Mouse (Mus musculus) limb, embryonic 12.5 days (tissue): ENCODE results near the gene Ica1. TPM values are rescaled to one million over a fixed set of nuclear protein-coding genes. Genes with fewer than 3 reads are reported as not detected.
A peak's percentile ranks its signal among the peaks of the same experiment; 100 is the strongest.

Experiments
- ATAC-seq: fragments of 200-750 bp; cut with Nextera tagmentation; 2 replicates; pipeline ENCODE4 v1.8.0; 2017; ENCODE audit warnings: low read depth, moderate TSS enrichment; ENCODE audit not compliant: insufficient number of reproducible peaks, insufficient read depth, low FRiP score, low TSS enrichment
- H3K27ac ChIP-seq: fragments of 300-500 bp; sonication (generic); 2 replicates; pipeline ENCODE4 v1.5.1; 2016; ENCODE audit warnings: mild to moderate bottlenecking, moderate library complexity
- H3K27me3 ChIP-seq: fragments of 300-500 bp; sonication (generic); 2 replicates; pipeline ENCODE4 v1.6.1; 2016; ENCODE audit warnings: mild to moderate bottlenecking, moderate library complexity
- H3K36me3 ChIP-seq: fragments of 300-500 bp; sonication (generic); 2 replicates; pipeline ENCODE4 v1.6.1; 2016; ENCODE audit warnings: mild to moderate bottlenecking, moderate library complexity
- H3K4me1 ChIP-seq: fragments of 300-500 bp; sonication (generic); replicated peaks from 2 replicates; pipeline ENCODE4 v1.6.1; 2016
- H3K4me2 ChIP-seq: fragments of 300-500 bp; sonication (generic); 2 replicates; pipeline ENCODE4 v1.6.1; 2016; ENCODE audit warnings: mild to moderate bottlenecking, moderate library complexity
- H3K4me3 ChIP-seq: fragments of 300-500 bp; sonication (generic); replicated peaks from 2 replicates; pipeline ENCODE4 v1.5.1; 2016; ENCODE audit warnings: mild to moderate bottlenecking
- H3K9ac ChIP-seq: fragments of 300-500 bp; sonication (generic); replicated peaks from 2 replicates; pipeline ENCODE4 v1.6.1; 2016; ENCODE audit warnings: mild to moderate bottlenecking, moderate library complexity
- H3K9me3 ChIP-seq: fragments of 300-500 bp; sonication (generic); 2 replicates; pipeline ENCODE4 v1.6.1; 2016; ENCODE audit warnings: mild to moderate bottlenecking, moderate library complexity
- WGBS: fragments of 180-500 bp; shearing (Covaris S2); methylation state at CpG from one replicate; pipeline ENCODE4 v1.1.7; 2016; 5-methylcytosine and 5-hydroxymethylcytosine counted together
- polyA plus RNA-seq: library from polyadenylated mRNA; unstranded; fragments of >200 nt; fragmentation: Nextera tagmentation; extraction: Ambion mirVana; gene quantifications from 2 replicates; pipeline ENCODE4 v1.2.1, GENCODE M21; 2016

Gene Ica1
- polyA plus RNA-seq, 1 experiment from 2014 or later = 18.8 TPM

DNA sequence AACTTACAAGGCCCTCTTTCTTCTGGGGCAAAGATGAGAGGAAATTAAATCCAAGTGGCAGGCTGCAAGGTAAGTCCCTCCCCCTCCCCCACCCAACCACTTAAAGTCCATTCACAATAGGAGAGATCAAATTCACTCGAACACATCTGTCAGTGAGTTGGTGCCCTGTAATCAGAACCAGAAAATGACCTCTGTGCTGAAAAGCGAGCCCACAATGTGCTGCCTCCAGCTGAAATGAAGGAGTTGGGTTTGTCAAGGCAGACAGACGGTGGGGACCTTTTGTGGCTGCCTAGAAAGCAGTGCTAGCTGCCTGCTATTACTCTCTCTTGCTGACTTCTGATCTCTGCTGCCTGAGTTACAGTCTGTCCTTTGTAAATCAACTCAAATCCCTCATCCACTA, 35.8 kb downstream of the Ica1 start:
- Histone ChIP-seq H3K4me3 (no peak overlapping the region), H3K4me1 (peaks cover 15% of the 10 kb centered on the region), H3K36me3 (no peaks in the 10 kb centered on the region), H3K9ac (no peak overlapping the region), H3K9me3 (no peaks in the 10 kb centered on the region), H3K4me2 (no peak overlapping the region), H3K27ac (peak overlapping the region; percentile 84), H3K27me3 (no peaks in the 10 kb centered on the region)
- ATAC-seq = no peak; the same call in 1 of the 2 replicates
- 5% methylated on average over 3 of the region's 3 CpGs for WGBS

- H3K9me3 ChIP-seq = no peaks in the 10 kb centered on the region
- peak overlapping the region; percentile 84 for H3K27ac ChIP-seq
- H3K4me1 ChIP-seq = peaks cover 15% of the 10 kb centered on the region
- no peaks in the 10 kb centered on the region for H3K36me3 ChIP-seq
- ATAC-seq = no peak
- H3K4me2 ChIP-seq = no peak overlapping the region
- no peak overlapping the region for H3K4me3 ChIP-seq
- no peak overlapping the region for H3K9ac ChIP-seq
- no peaks in the 10 kb centered on the region for H3K27me3 ChIP-seq
- WGBS = 22% methylated on average over 1 of the region's 1 CpGs
These were observed 36.6 kb downstream of the Ica1 start for GRCm38 (mm10) chr6:8741659-8742058.

DNA sequence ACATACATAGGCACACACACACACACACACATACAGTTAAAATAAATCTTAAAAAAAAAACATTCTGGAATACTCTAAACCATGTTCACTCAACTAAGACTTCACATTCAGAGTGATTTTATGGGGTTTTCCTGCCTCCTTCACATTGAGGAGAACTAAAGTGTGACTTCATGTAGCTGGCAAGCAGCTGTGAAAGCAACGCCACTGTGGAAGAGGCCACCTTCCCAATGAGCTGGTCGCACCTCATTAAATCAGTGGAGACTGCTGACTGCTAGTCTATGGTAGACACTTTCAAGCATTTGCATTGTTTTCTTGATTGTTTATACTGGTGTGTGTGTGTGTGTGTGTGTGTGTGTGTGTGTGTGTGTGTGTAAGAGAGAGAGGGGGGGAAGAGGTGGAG, 38.2 kb downstream of the Ica1 start:
- 0 out of 2 replicates have a peak, but pooled peaks have one; percentile 35 for ATAC-seq
- Histone ChIP-seq H3K4me1 (peaks cover 17% of the 10 kb centered on the region), H3K27me3 (no peaks in the 10 kb centered on the region), H3K9me3 (no peaks in the 10 kb centered on the region), H3K4me2 (no peak overlapping the region), H3K4me3 (no peak overlapping the region), H3K9ac (no peak overlapping the region), H3K36me3 (no peaks in the 10 kb centered on the region), H3K27ac (peak overlapping the region; percentile 69; the same call in 1 of the 2 replicates)
- 32% methylated on average over 2 of the region's 2 CpGs for WGBS

- H3K4me3 ChIP-seq = no peak overlapping the region
- no peaks in the 10 kb centered on the region for H3K36me3 ChIP-seq
- H3K27ac ChIP-seq = no peak overlapping the region
- peaks cover 21% of the 10 kb centered on the region for H3K4me1 ChIP-seq
- no peak overlapping the region for H3K9ac ChIP-seq
- H3K4me2 ChIP-seq = no peak overlapping the region
- 72% methylated on average over 4 of the region's 4 CpGs for WGBS
- ATAC-seq = no peak
- no peaks in the 10 kb centered on the region for H3K9me3 ChIP-seq
- no peaks in the 10 kb centered on the region for H3K27me3 ChIP-seq
These were observed 39.9 kb downstream of the Ica1 start for GRCm38 (mm10) chr6:8738396-8738795.

GRCm38 (mm10) chr6:8736493-8736820, 41.8 kb downstream of the Ica1 start:
- Histone ChIP-seq H3K4me1 (peaks cover 16% of the 10 kb centered on the region), H3K36me3 (no peaks in the 10 kb centered on the region), H3K9ac (no peak overlapping the region), H3K9me3 (no peaks in the 10 kb centered on the region), H3K4me3 (no peak overlapping the region), H3K27ac (no peak overlapping the region), H3K27me3 (no peaks in the 10 kb centered on the region), H3K4me2 (no peak overlapping the region)
- ATAC-seq = no peak

- peak overlapping the region; percentile 79 for H3K27ac ChIP-seq
- ATAC-seq = 0 out of 2 replicates have a peak, but pooled peaks have one; percentile 41
- no peaks in the 10 kb centered on the region for H3K36me3 ChIP-seq
These were observed 42.4 kb downstream of the Ica1 start for GRCm38 (mm10) chr6:8735657-8736492.

DNA sequence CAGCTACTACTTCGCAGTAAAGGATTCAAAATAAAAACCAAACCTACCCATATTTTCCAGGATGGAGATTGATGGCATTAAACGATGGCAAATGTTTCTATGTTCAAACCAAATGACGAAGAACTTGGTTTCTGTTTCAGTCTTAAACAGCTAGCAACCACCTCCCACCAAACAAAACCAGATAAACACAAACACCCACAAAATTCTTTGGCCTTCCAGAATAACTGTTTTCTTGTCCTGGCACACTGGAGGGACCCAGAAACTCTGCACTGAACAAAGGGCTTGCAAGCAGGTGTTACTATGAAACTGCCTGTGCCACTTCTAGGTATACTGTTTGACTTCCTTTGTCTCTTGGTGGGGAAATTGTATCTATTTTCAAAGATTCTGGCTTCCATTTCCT, 43.2 kb downstream of the Ica1 start:
- WGBS = 65% methylated on average over 3 of the region's 3 CpGs
- no peak for ATAC-seq
- no peak overlapping the region for H3K27ac ChIP-seq

More at GRCm38 (mm10) chr6:8735657-8736492, 42.4 kb downstream of the Ica1 start:
- Histone ChIP-seq H3K9me3 (no peaks in the 10 kb centered on the region), H3K4me3 (no peak overlapping the region), H3K27me3 (no peaks in the 10 kb centered on the region), H3K4me1 (peaks cover 22% of the 10 kb centered on the region), H3K9ac (no peak overlapping the region), H3K4me2 (no peak overlapping the region)
- WGBS = 50% methylated on average over 8 of the region's 8 CpGs

DNA sequence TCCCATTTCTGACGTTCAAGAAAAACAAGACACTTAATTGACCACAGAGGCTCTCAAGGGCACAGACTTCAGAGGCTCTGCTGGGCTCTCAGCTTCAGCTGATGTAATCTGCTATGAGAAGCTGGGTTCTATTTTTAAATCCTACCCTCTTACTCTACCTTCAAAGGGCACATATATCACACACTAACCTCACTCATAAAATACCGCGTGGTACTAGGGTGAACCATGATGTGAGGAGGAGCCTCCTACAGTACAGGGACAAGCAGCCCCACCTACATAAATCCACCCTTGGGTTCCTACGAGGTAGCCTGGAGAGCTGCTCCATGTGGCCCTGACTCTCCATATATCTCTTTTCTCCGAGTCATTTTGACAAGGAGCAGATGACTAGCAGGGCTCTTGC, 45.8 kb downstream of the Ica1 start:
- WGBS = 19% methylated on average over 5 of the region's 5 CpGs
- Histone ChIP-seq H3K27ac (no peak overlapping the region), H3K9ac (no peak overlapping the region), H3K4me3 (no peak overlapping the region), H3K27me3 (no peaks in the 10 kb centered on the region), H3K9me3 (no peaks in the 10 kb centered on the region), H3K4me1 (peaks cover 23% of the 10 kb centered on the region), H3K4me2 (no peak overlapping the region), H3K36me3 (peaks cover 2% of the 10 kb centered on the region; the same call in 1 of the 2 replicates)
- ATAC-seq = no peak; the same call in 1 of the 2 replicates

More for the DNA sequence above, 43.2 kb downstream of the Ica1 start:
- no peaks in the 10 kb centered on the region for H3K9me3 ChIP-seq
- no peaks in the 10 kb centered on the region for H3K36me3 ChIP-seq
- no peak overlapping the region for H3K9ac ChIP-seq
- no peak overlapping the region for H3K4me3 ChIP-seq
- H3K4me2 ChIP-seq = no peak overlapping the region
- no peaks in the 10 kb centered on the region for H3K27me3 ChIP-seq
- H3K4me1 ChIP-seq = peaks cover 23% of the 10 kb centered on the region

- H3K36me3 ChIP-seq = peaks cover 2% of the 10 kb centered on the region; the same call in 1 of the 2 replicates
- no peak overlapping the region for H3K4me3 ChIP-seq
- no peak for ATAC-seq
- peaks cover 23% of the 10 kb centered on the region for H3K4me1 ChIP-seq
- H3K4me2 ChIP-seq = no peak overlapping the region
- H3K9me3 ChIP-seq = no peaks in the 10 kb centered on the region
- no peak overlapping the region for H3K9ac ChIP-seq
- 9% methylated on average over 4 of the region's 4 CpGs for WGBS
- no peaks in the 10 kb centered on the region for H3K27me3 ChIP-seq
- H3K27ac ChIP-seq = no peak overlapping the region
These were observed 46.6 kb downstream of the Ica1 start for GRCm38 (mm10) chr6:8731656-8732191.

GRCm38 (mm10) chr6:8730433-8730832, 47.9 kb downstream of the Ica1 start:
- 91% methylated on average over 2 of the region's 2 CpGs for WGBS
- Histone ChIP-seq H3K27ac (no peak overlapping the region), H3K36me3 (peaks cover 2% of the 10 kb centered on the region; the same call in 1 of the 2 replicates)

GRCm38 (mm10) chr6:8727806-8728205, 50.5 kb downstream of the Ica1 start:
- Histone ChIP-seq H3K9me3 (no peaks in the 10 kb centered on the region), H3K4me1 (peaks cover 13% of the 10 kb centered on the region), H3K4me2 (no peak overlapping the region), H3K36me3 (peaks cover 2% of the 10 kb centered on the region; the same call in 1 of the 2 replicates), H3K4me3 (no peak overlapping the region), H3K27ac (no peak overlapping the region), H3K27me3 (no peaks in the 10 kb centered on the region), H3K9ac (no peak overlapping the region)
- WGBS = 81% methylated on average over 8 of the region's 8 CpGs
- no peak for ATAC-seq

More at GRCm38 (mm10) chr6:8730433-8730832, 47.9 kb downstream of the Ica1 start:
- H3K9ac ChIP-seq = no peak overlapping the region
- ATAC-seq = no peak
- peaks cover 23% of the 10 kb centered on the region for H3K4me1 ChIP-seq
- no peaks in the 10 kb centered on the region for H3K27me3 ChIP-seq
- H3K4me3 ChIP-seq = no peak overlapping the region
- H3K4me2 ChIP-seq = no peak overlapping the region
- no peaks in the 10 kb centered on the region for H3K9me3 ChIP-seq
